Comparison of ENCODE assay signal across 8 mouse cellular contexts in genomic region chr2:174760479-174761121, GRCm38 (mm10). TPM values are rescaled to one million over a fixed set of nuclear protein-coding genes. Genes with fewer than 3 reads are reported as not detected.
DNase-seq lines count a peak whose midpoint lies in the region; ATAC-seq and TF ChIP-seq lines count a peak whose summit lies in the region.

Gene Edn3, plus strand, starts transcription at chr2:174760619.

- in situ Hi-C loops in ES-E14 (cut with MboI; ENCODE audit: low sequenced_read_pairs in 2 of 2, unreplicated experiment in 2 of 2) = no loop called here

- H3K4me1 ChIP-seq in ES-E14 (ENCODE audit: control insufficient read depth in 2 of 2, insufficient read depth in 2 of 2, low read length in 2 of 2, poor library complexity in 1 of 2) = peaks cover 0 to 3% of the 10 kb centered on the region in 2 experiments; a peak in 1 of 4 replicates
- H3K4me1 ChIP-seq in limb, embryonic 10.5 days = peaks cover 26% of the 10 kb centered on the region
- H3K4me1 ChIP-seq in midbrain, embryonic 11.5 days (ENCODE audit: control insufficient read depth, insufficient read depth, low read length) = peaks cover 5% of the 10 kb centered on the region

- peak within 1 kb of the TSS; percentile 65 to 72 for H3K4me3 ChIP-seq in ES-E14 (ENCODE audit: insufficient read depth in 1 of 2, low read depth in 1 of 2, low read length in 2 of 2, poor library complexity in 1 of 2, severe bottlenecking in 1 of 2)
- peak within 1 kb of the TSS; percentile 62 for H3K4me3 ChIP-seq in limb, embryonic 10.5 days
- peak within 1 kb of the TSS; percentile 36 for H3K4me3 ChIP-seq in midbrain, embryonic 11.5 days (ENCODE audit: low read depth, low read length)

- H3K36me3 ChIP-seq in ES-E14 (ENCODE audit: control insufficient read depth, insufficient read depth, low read length, poor library complexity, severe bottlenecking) = no peaks in the 10 kb centered on the region
- H3K36me3 ChIP-seq in limb, embryonic 10.5 days = peaks cover 1% of the 10 kb centered on the region; the same call in 1 of the 2 replicates
- no peaks in the 10 kb centered on the region for H3K36me3 ChIP-seq in midbrain, embryonic 11.5 days (ENCODE audit: control insufficient read depth, insufficient read depth, low read length)

- 0 out of 2 replicates have a peak, but pooled peaks cover 9% of the 10 kb centered on the region for H3K27me3 ChIP-seq in limb, embryonic 10.5 days (ENCODE audit: low read depth, poor library complexity, severe bottlenecking)
- no peaks in the 10 kb centered on the region; the same call in 1 of the 2 replicates for H3K27me3 ChIP-seq in midbrain, embryonic 11.5 days (ENCODE audit: control insufficient read depth, insufficient read depth, low read length)

- H3K4me2 ChIP-seq in midbrain, embryonic 11.5 days = peak within 1 kb of the TSS; percentile 92

- H3K27ac ChIP-seq in ES-E14 (ENCODE audit: insufficient read depth, low read depth, low read length, poor library complexity, severe bottlenecking) = no peak within 1 kb of the TSS
- H3K27ac ChIP-seq in limb, embryonic 10.5 days = peak within 1 kb of the TSS; percentile 87
- no peak within 1 kb of the TSS for H3K27ac ChIP-seq in midbrain, embryonic 11.5 days (ENCODE audit: low read depth, low read length)

- 1% methylated on average over 48 of the region's 48 CpGs for WGBS in limb, embryonic 10.5 days
- under 1% methylated on average over 48 of the region's 48 CpGs for WGBS in midbrain, embryonic 11.5 days

- H3K9me3 ChIP-seq in ES-E14 (ENCODE audit: control insufficient read depth, insufficient read depth, low read depth, low read length) = no peaks in the 10 kb centered on the region
- no peaks in the 10 kb centered on the region for H3K9me3 ChIP-seq in limb, embryonic 10.5 days (replicated peaks)
- no peaks in the 10 kb centered on the region for H3K9me3 ChIP-seq in midbrain, embryonic 11.5 days (ENCODE audit: control insufficient read depth, low read length)

- ATAC-seq in midbrain, embryonic 11.5 days (ENCODE audit: low FRiP score) = peak; percentile 83
- ATAC-seq in monocyte, adult 5-6 weeks (replicated peaks; ENCODE audit: insufficient number of reproducible peaks, low FRiP score, low TSS enrichment, poor library complexity, severe bottlenecking) = no peak

- H3K9ac ChIP-seq in ES-E14 (ENCODE audit: insufficient read depth, low read depth, low read length, poor library complexity, severe bottlenecking) = peak within 1 kb of the TSS; percentile 72
- H3K9ac ChIP-seq in midbrain, embryonic 11.5 days (ENCODE audit: low read length) = peak within 1 kb of the TSS; percentile 64

- no peak for DNase-seq in ES-E14 (ENCODE audit: low read depth, low spot score)
- no peak for DNase-seq in adrenal gland, adult 8-10 months
- DNase-seq in gastrocnemius, postnatal 25 days = peak; percentile 12
- DNase-seq in limb, embryonic 10.5 days (ENCODE audit: low spot score) = peak; percentile 76
- peak; percentile 94 for DNase-seq in midbrain, embryonic 11.5 days (ENCODE audit: low spot score, missing footprints)
- DNase-seq in adipocyte (ENCODE audit: low spot score) = no peak
- DNase-seq in layer of hippocampus, postnatal 36 days = no peak

TF ChIP-seq in ES-E14, 5 proteins besides CTCF, POLR2A, EP300 and RAD21:
- no peak for TF ChIP-seq MAFK (IDR thresholded peaks at IDR 0.05; ENCODE audit: insufficient read depth, low read depth, low read length)
- TF ChIP-seq ZNF384 (IDR thresholded peaks at IDR 0.05; ENCODE audit: low read depth, low read length) = no peak
- no peak for TF ChIP-seq HCFC1 (IDR thresholded peaks at IDR 0.05; ENCODE audit: borderline replicate concordance, insufficient read depth, low read length)
- no peak for TF ChIP-seq ZC3H11A (IDR thresholded peaks at IDR 0.05; ENCODE audit: borderline replicate concordance, low read depth, low read length)
- no peak for TF ChIP-seq CHD2 (IDR thresholded peaks at IDR 0.05; ENCODE audit: low read depth, low read length)

RNA-seq across cellular contexts. Expression of gene Edn3, which starts in this region (rescaled TPM):
- total RNA-seq in ES-E14 (2012; rRNA removed) = 0.21 and 0.22 TPM in 2 replicates
- total RNA-seq in adrenal gland, adult 8-10 months (2022) = 10 to 100 TPM; 22.7 to 40.7 (median 31.2) TPM
- 1 to 10 TPM in 1 of 2 experiments, under 1 TPM in 1; 1.00 to 1.6 TPM for total RNA-seq in gastrocnemius, postnatal 25 days (2021)
- 8.4 and 19.2 TPM in 2 replicates for polyA plus RNA-seq in limb, embryonic 10.5 days (2016; fragmentation: Nextera tagmentation; extraction: Ambion mirVana)
- polyA plus RNA-seq in midbrain, embryonic 11.5 days (2014; fragmentation: Nextera tagmentation; extraction: Ambion mirVana) = 4.7 and 5.7 TPM in 2 replicates
- total RNA-seq in layer of hippocampus, postnatal 36 days (2021) = 1 to 10 TPM; 3.3 to 3.4 TPM
- not detected in 3 replicates for total RNA-seq in monocyte, adult 5-6 weeks (2017)

Comparison
In these comparisons a context has a peak if more than half of its experiments do, and no peak if none do; other contexts are left out.
1. RNA of gene Edn3 (total RNA-seq): 22.7 to 40.7 TPM in adrenal gland, adult 8-10 months; 3.3 to 3.4 TPM in layer of hippocampus, postnatal 36 days, 1.00 to 1.6 TPM in gastrocnemius, postnatal 25 days, 0.21 to 0.22 TPM in ES-E14 and not detected in monocyte, adult 5-6 weeks; every median in the first group is over 4 times any median in the second.
2. DNase-seq: peak in gastrocnemius, postnatal 25 days (single experiment), limb, embryonic 10.5 days (single experiment) and midbrain, embryonic 11.5 days (single experiment); none in ES-E14 (single experiment), adrenal gland, adult 8-10 months (single experiment), adipocyte (single experiment) and layer of hippocampus, postnatal 36 days (0 of 2).
3. Peak in every context shown above with its lines, with median percentiles within 50 percentile points of each other: H3K4me3 ChIP-seq.